Comparison of ENCODE assay signal across 8 mouse cellular contexts in genomic region chr1:87270641-87271467, GRCm38 (mm10). TPM values are rescaled to one million over a fixed set of nuclear protein-coding genes. Genes with fewer than 3 reads are reported as not detected.
DNase-seq lines count a peak whose midpoint lies in the region; ATAC-seq and TF ChIP-seq lines count a peak whose summit lies in the region.
"Had no signal": no experiment of that assay in that cellular context is flagged by ENCODE, and none has a peak within 500 bp of the region (broad histone marks: within the 10 kb centered on the region; RNA-seq: fewer than 3 reads in every experiment).

No protein-coding gene starts in this region.

- ATAC-seq in intestine, embryonic 15.5 days, result peak; percentile 68

- no peak for TF ChIP-seq CTCF in E14TG2a.4 (conservative IDR thresholded peaks at IDR 0.05; ENCODE audit: low read length)
- no peak for TF ChIP-seq CTCF in gastrocnemius, adult 2 months (IDR thresholded peaks at IDR 0.05)

- peaks cover 55% of the 10 kb centered on the region for H3K27me3 ChIP-seq in E14TG2a.4 (ENCODE audit: insufficient read depth, low read length)
- peaks cover 20% of the 10 kb centered on the region for H3K27me3 ChIP-seq in intestine, embryonic 15.5 days (replicated peaks)

- H3K36me3 ChIP-seq in E14TG2a.4 (ENCODE audit: insufficient read depth, low read length), result no peaks in the 10 kb centered on the region
- H3K36me3 ChIP-seq in intestine, embryonic 15.5 days, result no peaks in the 10 kb centered on the region

- peaks cover 57% of the 10 kb centered on the region for H3K4me1 ChIP-seq in E14TG2a.4 (replicated peaks; ENCODE audit: low read depth, low read length)
- H3K4me1 ChIP-seq in intestine, embryonic 15.5 days (replicated peaks), result peaks cover 8% of the 10 kb centered on the region

- 23% methylated on average over 20 of the region's 20 CpGs for WGBS in intestine, embryonic 15.5 days

- H3K9me3 ChIP-seq in E14TG2a.4 (ENCODE audit: low read length), result no peaks in the 10 kb centered on the region
- H3K9me3 ChIP-seq in intestine, embryonic 15.5 days, result no peaks in the 10 kb centered on the region

- peak; percentile 57 for DNase-seq in Muller cell, postnatal 12 days (ENCODE audit: inconsistent ontology term)
- DNase-seq in gastrocnemius, adult 2 months, result peak; percentile 83
- DNase-seq in skeletal muscle tissue, adult 2 months (ENCODE audit: low read depth, low spot score), result peak; percentile 70
- no peak for DNase-seq in frontal cortex, postnatal 10 days (ENCODE audit: low spot score in 2 of 2)
- no peak for DNase-seq in liver

- H3K4me3 ChIP-seq in E14TG2a.4 (replicated peaks; ENCODE audit: low read length), result peak overlapping the region; percentile 68
- H3K4me3 ChIP-seq in gastrocnemius, adult 2 months, result peak overlapping the region; percentile 55
- H3K4me3 ChIP-seq in intestine, embryonic 15.5 days (replicated peaks), result no peak overlapping the region

- no peak overlapping the region for H3K9ac ChIP-seq in intestine, embryonic 15.5 days

- intact Hi-C loops in gastrocnemius, adult 2 months (cut with DNase I), result loop anchor here (5.0 kb wide), 1 partner anchor 56 kb away; the partner anchor contains the start of gene Gigyf2

- H3K4me2 ChIP-seq in intestine, embryonic 15.5 days (replicated peaks), result peak overlapping the region; percentile 24; the same call in 1 of the 2 replicates

- peak overlapping the region; percentile 86 for H3K27ac ChIP-seq in gastrocnemius, adult 2 months
- H3K27ac ChIP-seq in intestine, embryonic 15.5 days, result 0 out of 2 replicates have a peak overlapping the region, but pooled peaks have one; percentile 36

RNA-seq across cellular contexts. Expression of gene Efhd1, which starts 6.7 kb away (rescaled TPM):
- total RNA-seq in gastrocnemius, adult 2 months (2021), result 1 to 10 TPM; 3.7 to 7.4 TPM
- polyA plus RNA-seq in intestine, embryonic 15.5 days (2015; fragmentation: Nextera tagmentation; extraction: Ambion mirVana), result 0.08 and 0.57 TPM in 2 replicates
- total RNA-seq: liver, adult 2 months had no signal

RNA-seq across cellular contexts. Expression of gene Gigyf2, which starts 55.9 kb away (rescaled TPM):
- 10 to 100 TPM; 38.2 to 40.2 TPM for total RNA-seq in gastrocnemius, adult 2 months (2021)
- polyA plus RNA-seq in intestine, embryonic 15.5 days (2015; fragmentation: Nextera tagmentation; extraction: Ambion mirVana), result 46.8 and 47.5 TPM in 2 replicates

RNA-seq across cellular contexts. Expression of gene Eif4e2, which starts 57.1 kb away (rescaled TPM):
- total RNA-seq in gastrocnemius, adult 2 months (2021), result 10 to 100 TPM; 53.0 to 57.0 TPM
- polyA plus RNA-seq in intestine, embryonic 15.5 days (2015; fragmentation: Nextera tagmentation; extraction: Ambion mirVana), result 169 and 170 TPM in 2 replicates

Comparison
In these comparisons a context has a peak if more than half of its experiments do, and no peak if none do; other contexts are left out.
1. DNase-seq: peak in Muller cell, postnatal 12 days (single experiment), gastrocnemius, adult 2 months (single experiment) and skeletal muscle tissue, adult 2 months (single experiment); none in frontal cortex, postnatal 10 days (0 of 2) and liver (single experiment).